13 mouse cellular contexts compared by ENCODE assay signal in the genomic region with DNA sequence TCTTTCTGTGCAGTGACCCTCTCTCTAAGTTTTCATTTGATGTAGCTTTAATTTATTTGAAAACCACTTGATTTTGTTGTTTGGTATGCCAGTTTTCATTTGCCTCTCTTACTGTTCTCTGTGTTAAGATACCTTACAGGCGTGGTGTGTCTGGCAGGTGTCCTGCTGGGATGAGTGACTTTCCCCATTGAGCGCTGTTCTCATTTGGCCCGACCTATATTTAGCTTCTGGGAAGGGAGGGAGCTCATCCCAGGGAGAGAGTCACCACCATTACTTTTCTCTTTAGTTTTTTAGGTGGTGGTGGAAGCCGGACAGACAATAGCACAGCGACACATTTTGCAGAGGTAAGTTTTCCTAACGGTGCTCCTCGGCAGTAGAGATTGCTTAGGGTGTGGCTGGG. TPM values are rescaled to one million over a fixed set of nuclear protein-coding genes. Genes with fewer than 3 reads are reported as not detected.
DNase-seq lines count a peak whose midpoint lies in the region; ATAC-seq lines count a peak whose summit lies in the region.
"Had no signal": no experiment of that assay in that cellular context is flagged by ENCODE, and none has a peak within 500 bp of the region (broad histone marks: within the 10 kb centered on the region; RNA-seq: fewer than 3 reads in every experiment).

No protein-coding gene starts in this region.

- DNase-seq in gastrocnemius, adult 18-20 months (ENCODE audit: low spot score) = peak; percentile 86
- no peak for DNase-seq in gastrocnemius, postnatal 4 days (ENCODE audit: low spot score in 2 of 2)
- DNase-seq in cerebellum, adult 18-20 months = peak; percentile 47 to 63
- peak; percentile 19 for DNase-seq in gastrocnemius, postnatal 10 days
- peak; percentile 58 for DNase-seq in heart, postnatal 4 days
- no peak for DNase-seq in thymus, postnatal 10 days (ENCODE audit: low spot score in 2 of 2)
- DNase-seq in right cerebral cortex, postnatal 10 days (ENCODE audit: low spot score in 2 of 2) = no peak
- DNase-seq: adrenal gland, postnatal 36 days; kidney, postnatal 10 days; right cerebral cortex, postnatal 25 days; thymus, adult 2 months had no signal

- ATAC-seq in CD4-positive, CD25-positive, alpha-beta regulatory T cell, adult 4 months = no peak
- ATAC-seq: intestine, embryonic 16.5 days had no signal

RNA-seq across cellular contexts. Expression of a gene that starts 30.2 kb away (rescaled TPM):
- 100 to 1,000 TPM in 1 of 2 experiments, 10 to 100 TPM in 1; 55.7 to 103 TPM for total RNA-seq in gastrocnemius, adult 18-20 months (2021)
- total RNA-seq in gastrocnemius, postnatal 4 days (2021) = 10 to 100 TPM; 45.1 to 50.6 TPM
- 10 to 100 TPM; 49.0 to 58.9 TPM for total RNA-seq in gastrocnemius, postnatal 10 days (2021)
- total RNA-seq in heart, postnatal 4 days (2021) = 10 to 100 TPM; 25.3 to 25.6 TPM
- 10 to 100 TPM; 42.2 to 45.5 TPM for polyA plus RNA-seq in CD4-positive, CD25-positive, alpha-beta regulatory T cell, adult 4 months (2017; shearing (Covaris generic))

RNA-seq across cellular contexts. Expression of a gene that starts 30.3 kb away (rescaled TPM):
- total RNA-seq in gastrocnemius, adult 18-20 months (2021) = 10 to 100 TPM; 21.0 to 22.4 TPM
- 10 to 100 TPM; 23.6 to 24.5 TPM for total RNA-seq in gastrocnemius, postnatal 4 days (2021)
- 10 to 100 TPM; 18.4 to 19.9 TPM for total RNA-seq in gastrocnemius, postnatal 10 days (2021)
- 10 to 100 TPM; 26.1 to 27.3 TPM for total RNA-seq in heart, postnatal 4 days (2021)
- 10 to 100 TPM; 59.7 to 80.3 TPM for polyA plus RNA-seq in CD4-positive, CD25-positive, alpha-beta regulatory T cell, adult 4 months (2017; shearing (Covaris generic))

RNA-seq across cellular contexts. Expression of a gene that starts 49.3 kb away (rescaled TPM):
- total RNA-seq in gastrocnemius, adult 18-20 months (2021) = under 1 TPM; 0.50 to 0.76 TPM
- total RNA-seq in gastrocnemius, postnatal 4 days (2021) = 1 to 10 TPM; 1.3 to 1.7 TPM
- 1 to 10 TPM in 1 of 2 experiments, under 1 TPM in 1; 0.92 to 1.5 TPM for total RNA-seq in gastrocnemius, postnatal 10 days (2021)
- total RNA-seq in heart, postnatal 4 days (2021) = 1 to 10 TPM; 3.5 to 3.6 TPM
- polyA plus RNA-seq in CD4-positive, CD25-positive, alpha-beta regulatory T cell, adult 4 months (2017; shearing (Covaris generic)) = 1 to 10 TPM in 1 of 2 experiments, under 1 TPM in 1; 0.87 to 1.9 TPM

Comparison
In these comparisons a context has a peak if more than half of its experiments do, and no peak if none do; other contexts are left out.
1. DNase-seq: peak in gastrocnemius, adult 18-20 months (single experiment), cerebellum, adult 18-20 months (2 of 2), gastrocnemius, postnatal 10 days (single experiment) and heart, postnatal 4 days (single experiment); none in gastrocnemius, postnatal 4 days (0 of 2), thymus, postnatal 10 days (0 of 2) and right cerebral cortex, postnatal 10 days (0 of 2).